Mouse (Mus musculus) megakaryocyte, embryonic 14.5 days (primary cell): ENCODE measurements around the gene Hoxa10. TPM values are rescaled to one million over a fixed set of nuclear protein-coding genes. Genes with fewer than 3 reads are reported as not detected.

Experiments used
- H3K27me3 ChIP-seq: replicated peaks from 2 replicates; pipeline ENCODE3; 2012; ENCODE audit warnings: inconsistent platforms
- H3K36me3 ChIP-seq: replicated peaks from 2 replicates; pipeline ENCODE3; 2012; ENCODE audit warnings: low read length, inconsistent platforms, mixed read lengths
- H3K4me1 ChIP-seq: 2 replicates; pipeline ENCODE4 v1.6.1; 2012; ENCODE audit warnings: inconsistent platforms
- H3K4me3 ChIP-seq: replicated peaks from 2 replicates; pipeline ENCODE3; 2012; ENCODE audit warnings: moderate library complexity, mild to moderate bottlenecking, inconsistent platforms
- H3K9me3 ChIP-seq: 2 replicates; pipeline ENCODE4 v1.6.1; 2012; ENCODE audit warnings: inconsistent platforms
- FLI1 ChIP-seq: IDR thresholded peaks from 2 replicates; pipeline ENCODE4 v1.6.1; 2012; ENCODE audit warnings: low read length, inconsistent platforms, mixed read lengths
- GATA1 ChIP-seq: IDR thresholded peaks from 3 replicates; pipeline ENCODE4 v1.6.1; 2012; ENCODE audit warnings: mixed read lengths, low read length, inconsistent platforms, borderline replicate concordance
- polyA plus RNA-seq: library from polyadenylated mRNA; stranded (reverse); fragments of >175 nt; gene quantifications from 2 replicates; pipeline ENCODE4 v1.2.3, GENCODE M21; 2012; ENCODE audit warnings: low replicate concordance; ENCODE audit not compliant: insufficient read depth

Hoxa10 gene
- polyA plus RNA-seq, 1 experiment = 0.10 TPM

- H3K9me3 ChIP-seq = peaks cover 51% of the 10 kb centered on the region
- H3K27me3 ChIP-seq = peaks cover 58% of the 10 kb centered on the region
- H3K4me1 ChIP-seq = peaks cover 7% of the 10 kb centered on the region
- no peak overlapping the region for H3K4me3 ChIP-seq
- H3K36me3 ChIP-seq = peaks cover 26% of the 10 kb centered on the region
- TF ChIP-seq GATA1 (no peak), FLI1 (no peak)
Measured at GRCm38 (mm10) chr6:52205638-52206621, 34.7 kb downstream of the Hoxa10 start.

- peaks cover 5% of the 10 kb centered on the region; the same call in 1 of the 2 replicates for H3K4me1 ChIP-seq
- H3K4me3 ChIP-seq = no peak overlapping the region
- H3K9me3 ChIP-seq = peaks cover 51% of the 10 kb centered on the region
- TF ChIP-seq FLI1 = no peak
- TF ChIP-seq GATA1 = no peak
- H3K36me3 ChIP-seq = peaks cover 26% of the 10 kb centered on the region
- H3K27me3 ChIP-seq = peaks cover 56% of the 10 kb centered on the region
Measured at GRCm38 (mm10) chr6:52205221-52205620, 35.4 kb downstream of the Hoxa10 start.

GRCm38 (mm10) chr6:52204050-52204752 lies 36.5 kb downstream of the Hoxa10 start, which contains the start of gene Hoxa5:
Gene Hoxa5, minus strand, starts transcription at chr6:52204587.
- H3K4me1 ChIP-seq = no peaks in the 10 kb centered on the region; the same call in 1 of the 2 replicates
- TF ChIP-seq FLI1 (no peak), GATA1 (no peak)
- H3K9me3 ChIP-seq = peaks cover 48% of the 10 kb centered on the region
- H3K36me3 ChIP-seq = peaks cover 26% of the 10 kb centered on the region
- peaks cover 48% of the 10 kb centered on the region for H3K27me3 ChIP-seq
- peak within 1 kb of the TSS; percentile 86 for H3K4me3 ChIP-seq

- TF ChIP-seq GATA1 (no peak), FLI1 (no peak)
- H3K4me3 ChIP-seq = peak overlapping the region; percentile 86
- H3K9me3 ChIP-seq = peaks cover 44% of the 10 kb centered on the region
- H3K27me3 ChIP-seq = peaks cover 42% of the 10 kb centered on the region
- peaks cover 26% of the 10 kb centered on the region for H3K36me3 ChIP-seq
- H3K4me1 ChIP-seq = no peaks in the 10 kb centered on the region; the same call in 1 of the 2 replicates
Measured at GRCm38 (mm10) chr6:52203371-52204049, 37.1 kb downstream of the Hoxa10 start.

- H3K27me3 ChIP-seq = peaks cover 37% of the 10 kb centered on the region
- no peaks in the 10 kb centered on the region; the same call in 1 of the 2 replicates for H3K4me1 ChIP-seq
- no peak overlapping the region for H3K4me3 ChIP-seq
- TF ChIP-seq FLI1 (no peak), GATA1 (no peak)
- H3K9me3 ChIP-seq = peaks cover 41% of the 10 kb centered on the region
- peaks cover 26% of the 10 kb centered on the region for H3K36me3 ChIP-seq
Measured at GRCm38 (mm10) chr6:52203121-52203370, 37.6 kb downstream of the Hoxa10 start.

GRCm38 (mm10) chr6:52202362-52203120 lies 38.1 kb downstream of the Hoxa10 start:
- H3K4me3 ChIP-seq = no peak overlapping the region

GRCm38 (mm10) chr6:52201269-52201668 lies 39.4 kb downstream of the Hoxa10 start:
- peaks cover 23% of the 10 kb centered on the region for H3K36me3 ChIP-seq
- peaks cover 37% of the 10 kb centered on the region for H3K9me3 ChIP-seq
- H3K27me3 ChIP-seq = peaks cover 30% of the 10 kb centered on the region
- no peak overlapping the region for H3K4me3 ChIP-seq
- TF ChIP-seq FLI1 (no peak), GATA1 (no peak)
- no peaks in the 10 kb centered on the region for H3K4me1 ChIP-seq

More at GRCm38 (mm10) chr6:52202362-52203120, 38.1 kb downstream of the Hoxa10 start:
- Histone ChIP-seq H3K27me3 (peaks cover 37% of the 10 kb centered on the region), H3K36me3 (peaks cover 26% of the 10 kb centered on the region), H3K4me1 (no peaks in the 10 kb centered on the region), H3K9me3 (peaks cover 40% of the 10 kb centered on the region)
- TF ChIP-seq FLI1 (no peak), GATA1 (no peak)

- TF ChIP-seq GATA1 = no peak
- TF ChIP-seq FLI1 = no peak
- Histone ChIP-seq H3K4me3 (no peak overlapping the region), H3K36me3 (peaks cover 19% of the 10 kb centered on the region), H3K4me1 (0 out of 2 replicates have a peak, but pooled peaks cover 3% of the 10 kb centered on the region), H3K9me3 (peaks cover 32% of the 10 kb centered on the region), H3K27me3 (peaks cover 28% of the 10 kb centered on the region)
Measured at GRCm38 (mm10) chr6:52200751-52201250, 39.9 kb downstream of the Hoxa10 start.
